In the genomic region with DNA sequence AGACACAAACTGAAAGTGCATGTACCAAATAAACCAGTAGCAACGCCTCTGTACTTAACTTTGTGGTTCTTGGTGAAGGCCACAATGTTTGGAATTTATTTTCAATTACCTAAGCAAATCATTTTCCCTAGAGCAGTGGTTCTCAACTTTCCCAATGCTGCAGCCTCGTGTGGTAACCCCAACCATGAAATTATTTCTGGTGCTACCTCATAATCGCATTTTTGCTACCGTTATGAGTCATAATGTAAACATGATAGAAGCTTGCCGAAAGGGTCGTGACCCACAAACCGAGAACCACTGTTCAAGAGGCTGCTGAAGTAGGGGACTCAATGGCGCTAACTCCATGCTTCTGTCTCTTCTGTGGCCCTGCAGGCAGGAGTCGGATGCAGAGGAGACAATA, we compare ENCODE assay signal across 26 mouse cellular contexts.
"Had no signal": no experiment of that assay in that cellular context is flagged by ENCODE, and none has a peak within 500 bp of the region (broad histone marks: within the 10 kb centered on the region; RNA-seq: fewer than 3 reads in every experiment).

No protein-coding gene starts in this region.

- H3K4me3 ChIP-seq: heart, adult 2 months; heart, embryonic 10.5 days; heart, embryonic 12.5 days; hindbrain, embryonic 10.5 days; hindbrain, embryonic 12.5 days; intestine, embryonic 15.5 days; layer of hippocampus, adult 2 months; limb, embryonic 13.5 days; limb, embryonic 15.5 days; liver, embryonic 12.5 days had no signal

- H3K27ac ChIP-seq: heart, adult 2 months; heart, embryonic 10.5 days; hindbrain, embryonic 10.5 days; hindbrain, embryonic 12.5 days; hindbrain, embryonic 14.5 days; intestine, embryonic 15.5 days; layer of hippocampus, adult 2 months; limb, embryonic 13.5 days; limb, embryonic 15.5 days; liver, embryonic 12.5 days; liver, embryonic 14.5 days had no signal

- H3K4me2 ChIP-seq: heart, embryonic 12.5 days; hindbrain, embryonic 12.5 days; hindbrain, embryonic 14.5 days; intestine, embryonic 15.5 days; limb, embryonic 13.5 days; limb, embryonic 15.5 days; liver, embryonic 12.5 days had no signal

- H3K9ac ChIP-seq: heart, embryonic 12.5 days; hindbrain, embryonic 12.5 days; hindbrain, embryonic 14.5 days; intestine, embryonic 15.5 days; limb, embryonic 13.5 days; limb, embryonic 15.5 days; liver, embryonic 12.5 days; liver, embryonic 14.5 days had no signal

- H3K9me3 ChIP-seq: heart, embryonic 10.5 days; heart, embryonic 12.5 days; hindbrain, embryonic 10.5 days; hindbrain, embryonic 12.5 days; intestine, embryonic 15.5 days; limb, embryonic 13.5 days; limb, embryonic 15.5 days; liver, embryonic 12.5 days had no signal

- H3K36me3 ChIP-seq: heart, embryonic 10.5 days; heart, embryonic 12.5 days; hindbrain, embryonic 10.5 days; hindbrain, embryonic 12.5 days; intestine, embryonic 15.5 days; limb, embryonic 13.5 days; limb, embryonic 15.5 days; liver, embryonic 12.5 days had no signal

- DNase-seq: gastrocnemius, postnatal 14 days; gastrocnemius, postnatal 36 days; heart, adult 11 months; heart, adult 2 months; heart, postnatal 10 days; heart, postnatal 4 days; kidney, adult 18-20 months; kidney, adult 8-10 months; kidney, postnatal 10 days; kidney, postnatal 25 days; kidney, postnatal 4 days; left cerebral cortex, postnatal 4 days had no signal

- H3K27me3 ChIP-seq: heart, embryonic 12.5 days; hindbrain, embryonic 12.5 days; intestine, embryonic 15.5 days; limb, embryonic 13.5 days; limb, embryonic 15.5 days; liver, embryonic 12.5 days had no signal

- H3K4me1 ChIP-seq: heart, embryonic 10.5 days; heart, embryonic 12.5 days; hindbrain, embryonic 10.5 days; hindbrain, embryonic 12.5 days; intestine, embryonic 15.5 days; limb, embryonic 13.5 days; limb, embryonic 15.5 days; liver, embryonic 12.5 days had no signal

- ATAC-seq: hindbrain, embryonic 16.5 days; inflammation-experienced regulatory T-cells, adult 6 months; intestine, embryonic 15.5 days; intestine, postnatal 0 days; liver, embryonic 12.5 days had no signal
